Mouse (Mus musculus) ovary, postnatal 36 days (tissue): ENCODE measurements around the gene Reck.

Source experiments
- DNase-seq: peaks from one replicate; pipeline ENCODE4 v3.0.0; 2022; ENCODE audit warnings: low spot score, mixed read lengths

Reck gene

GRCm38 (mm10) chr4:43970393-43971330 is 95.3 kb downstream of the Reck start:
- DNase-seq = no peak

GRCm38 (mm10) chr4:43971541-43972136 is 96.3 kb downstream of the Reck start:
- no peak for DNase-seq

GRCm38 (mm10) chr4:43972137-43972591 is 96.8 kb downstream of the Reck start:
- DNase-seq = peak; percentile 43

- DNase-seq = peak; percentile 54
Observed at GRCm38 (mm10) chr4:43973526-43973981, 98.2 kb downstream of the Reck start.

GRCm38 (mm10) chr4:43974914-43975616 is 99.7 kb downstream of the Reck start:
- DNase-seq = no peak

- no peak for DNase-seq
Observed at GRCm38 (mm10) chr4:43976223-43976740, 101.0 kb downstream of the Reck start.

GRCm38 (mm10) chr4:43978521-43979443 is 103.5 kb downstream of the Reck start:
- DNase-seq = peak; percentile 65

- peak; percentile 49 for DNase-seq
Observed at GRCm38 (mm10) chr4:43979746-43980145, 104.4 kb downstream of the Reck start.

GRCm38 (mm10) chr4:43980236-43980635 is 104.9 kb downstream of the Reck start:
- DNase-seq = no peak

GRCm38 (mm10) chr4:43980846-43981245 is 105.5 kb downstream of the Reck start:
- no peak for DNase-seq

- DNase-seq = no peak
Observed at GRCm38 (mm10) chr4:43981251-43981650, 105.9 kb downstream of the Reck start.

- peak; percentile 93 for DNase-seq
Observed at GRCm38 (mm10) chr4:43982053-43982732, 106.9 kb downstream of the Reck start.

GRCm38 (mm10) chr4:43983181-43983580 is 107.9 kb downstream of the Reck start, which contains the start of gene Ccin:
Gene Ccin, plus strand, starts transcription at chr4:43983483.
- DNase-seq = no peak

- no peak for DNase-seq
Observed at GRCm38 (mm10) chr4:43983756-43984155, 108.4 kb downstream of the Reck start.

- DNase-seq = no peak
Observed at GRCm38 (mm10) chr4:43984326-43984725, 109.0 kb downstream of the Reck start.

- DNase-seq = no peak
Observed at GRCm38 (mm10) chr4:43988976-43989375, 113.6 kb downstream of the Reck start.

GRCm38 (mm10) chr4:43993072-43993471 is 117.7 kb downstream of the Reck start:
- no peak for DNase-seq

GRCm38 (mm10) chr4:43994342-43994741 is 119.0 kb downstream of the Reck start:
- no peak for DNase-seq
